Mouse (Mus musculus): ENCODE data around the gene Ivns1abp. TPM values are rescaled to one million over a fixed set of nuclear protein-coding genes. Genes with fewer than 3 reads are reported as not detected.
A peak's percentile ranks its signal among the peaks of the same experiment; 100 is the strongest.
"Not testable (repeated sequence)": the region's sequence is repeated elsewhere in the genome, so short reads cannot be mapped to it uniquely, and the experiment has no call there.

The Ivns1abp gene
- total RNA-seq (2021): 100 to 1,000 TPM; 127 to 187 TPM
- long read RNA-seq, experiment 1, transcript Ivns1abp-201 (15 exons, 3,511 nt): major isoform, 21 of 54 reads
- long read RNA-seq, experiment 1, transcript Ivns1abp-204 (15 exons, 3,315 nt): minor isoform, 7 of 54 reads
- long read RNA-seq, experiment 1, transcript Ivns1abp-203 (8 exons, 2,783 nt): minor isoform, 7 of 54 reads
- long read RNA-seq, experiment 1, partial matches to known transcripts: 5 of 54 reads
- long read RNA-seq, experiment 1, other reads (novel, unspliced or antisense): 14 of 54 reads
- long read RNA-seq, experiment 2, transcript Ivns1abp-204 (15 exons, 3,315 nt): minor isoform, 38 of 173 reads
- long read RNA-seq, experiment 2, transcript Ivns1abp-203 (8 exons, 2,783 nt): minor isoform, 9 of 173 reads
- long read RNA-seq, experiment 2, transcript Ivns1abp-201 (15 exons, 3,511 nt): major isoform, 67 of 173 reads
- long read RNA-seq, experiment 2, partial matches to known transcripts: 26 of 173 reads
- long read RNA-seq, experiment 2, other reads (novel, unspliced or antisense): 33 of 173 reads

DNA sequence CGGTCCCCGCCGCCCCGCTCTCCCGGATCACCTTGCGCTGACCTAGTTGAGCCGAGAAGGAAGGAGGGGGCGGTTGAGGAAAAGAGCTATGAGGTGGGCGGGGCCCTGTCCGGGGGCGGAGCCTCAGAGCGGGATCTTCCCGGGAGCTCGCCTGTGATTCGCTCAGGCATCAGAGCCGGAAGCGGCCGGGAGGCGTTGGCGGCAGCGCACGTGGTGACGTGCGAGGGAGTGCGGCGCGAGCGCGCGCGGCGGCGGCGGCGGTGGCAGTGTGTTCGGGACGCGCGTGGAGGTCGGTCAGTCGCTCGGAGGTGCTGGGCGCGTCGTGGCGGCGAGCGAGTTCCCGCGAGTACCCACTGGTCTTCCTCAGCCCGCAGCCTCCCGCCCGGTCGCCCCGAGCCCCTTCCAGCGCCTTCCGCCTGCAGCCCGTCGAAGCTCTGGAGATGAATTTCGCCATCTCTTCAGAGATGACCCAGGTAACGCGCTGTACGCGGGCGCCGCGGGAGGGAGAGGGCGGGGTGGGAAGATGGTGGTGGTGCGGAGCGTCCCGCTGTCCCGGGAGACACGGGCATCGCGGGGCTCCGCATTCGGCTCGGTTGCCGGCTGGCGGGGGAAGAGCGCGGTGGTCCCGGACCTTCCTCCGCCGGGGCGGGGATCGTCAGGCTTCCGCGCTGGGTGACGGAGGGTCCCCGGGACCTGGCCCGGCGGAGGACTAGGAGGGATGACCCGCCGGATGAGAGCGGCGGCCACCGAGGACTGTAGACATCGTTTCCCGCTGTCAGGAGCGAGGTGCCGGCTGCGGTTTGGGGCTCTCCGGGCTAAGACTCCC, at the start of gene Ivns1abp:
Gene Ivns1abp, plus strand, starts transcription at position 195 of the 826 bp plus-strand sequence.
- peak; percentile 83 to 93 for DNase-seq (ENCODE audit: low spot score in 2 of 2)

GRCm38 (mm10) chr1:151295486-151295885, 48.8 kb upstream of the Ivns1abp start:
- no peak for DNase-seq (ENCODE audit: low spot score in 2 of 2)

DNA sequence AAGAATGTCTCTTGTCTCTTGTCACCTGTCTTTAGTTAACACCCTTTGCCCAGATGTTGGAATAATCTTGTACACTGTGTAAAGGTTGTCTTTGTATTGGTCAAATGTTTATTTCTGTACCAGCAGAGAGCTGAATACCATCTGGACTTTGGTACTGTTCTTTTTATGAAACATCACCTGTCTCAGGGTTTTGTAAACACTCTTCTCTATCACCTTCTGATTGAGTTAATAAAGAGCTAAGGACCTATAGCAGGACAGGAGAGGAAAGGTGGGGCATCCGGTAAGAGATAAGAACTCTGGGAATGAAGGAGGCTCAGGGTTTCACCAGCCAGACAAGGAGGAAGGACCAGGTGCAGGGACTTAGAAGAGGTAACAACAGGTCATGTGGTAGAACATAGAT, 47.7 kb upstream of the Ivns1abp start:
- no peak for DNase-seq (ENCODE audit: low spot score in 2 of 2)

- no peak for DNase-seq (ENCODE audit: low spot score in 2 of 2)
Observed at GRCm38 (mm10) chr1:151297025-151297424, 47.3 kb upstream of the Ivns1abp start.

GRCm38 (mm10) chr1:151297596-151297995, 46.7 kb upstream of the Ivns1abp start:
- no peak for DNase-seq (ENCODE audit: low spot score in 2 of 2)

GRCm38 (mm10) chr1:151301456-151301855, 42.8 kb upstream of the Ivns1abp start:
- no peak for DNase-seq (ENCODE audit: low spot score in 2 of 2)

- no peak for DNase-seq (ENCODE audit: low spot score in 2 of 2)
Observed at GRCm38 (mm10) chr1:151301904-151302303, 42.4 kb upstream of the Ivns1abp start.

DNA sequence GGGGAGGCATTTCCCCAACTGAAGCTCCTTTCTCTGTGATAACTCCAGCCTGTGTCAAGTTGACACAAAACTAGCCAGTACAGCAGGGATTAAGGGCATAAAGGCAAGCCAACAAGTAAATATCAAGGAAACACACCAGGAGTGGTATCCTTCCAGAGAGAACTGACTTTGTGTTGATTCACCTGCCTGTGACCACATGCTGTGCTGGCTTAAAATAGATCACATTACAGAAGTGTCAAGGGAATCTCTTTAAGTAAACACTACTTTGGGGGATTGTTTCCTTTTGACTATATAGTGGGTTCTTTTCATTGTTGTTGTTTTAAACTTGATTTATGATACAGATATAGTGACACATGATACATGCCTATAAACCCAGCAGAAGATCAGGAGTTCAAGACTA, 41.0 kb upstream of the Ivns1abp start:
- no peak for DNase-seq (ENCODE audit: low spot score in 2 of 2)

GRCm38 (mm10) chr1:151305001-151305400, 39.3 kb upstream of the Ivns1abp start:
- not testable (repeated sequence) for DNase-seq (ENCODE audit: low spot score in 2 of 2)

- no peak for DNase-seq (ENCODE audit: low spot score in 2 of 2)
Observed at GRCm38 (mm10) chr1:151307059-151307458, 37.2 kb upstream of the Ivns1abp start.

DNA sequence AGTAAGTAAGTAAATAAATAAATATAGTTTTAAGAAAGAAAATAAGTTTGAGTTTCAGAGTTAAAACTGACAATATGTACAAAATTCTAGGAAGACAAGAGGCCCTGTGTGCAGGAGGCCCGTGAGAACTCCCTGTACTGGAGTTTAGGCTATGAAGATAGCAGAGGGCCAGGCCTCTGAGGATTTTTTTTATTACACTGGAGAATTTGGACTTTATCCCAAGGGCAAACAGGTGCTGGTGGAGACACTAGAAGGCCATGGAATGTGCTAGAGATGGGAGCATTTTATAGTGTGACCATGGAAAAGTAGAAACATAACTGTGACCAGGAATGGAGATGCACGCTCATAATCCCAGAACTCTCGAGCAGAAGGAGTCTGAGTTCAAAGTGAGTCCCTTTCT, 36.5 kb upstream of the Ivns1abp start:
- no peak for DNase-seq (ENCODE audit: low spot score in 2 of 2)

- DNase-seq (ENCODE audit: low spot score in 2 of 2): no peak
Observed at GRCm38 (mm10) chr1:151308508-151308907, 35.8 kb upstream of the Ivns1abp start.

DNA sequence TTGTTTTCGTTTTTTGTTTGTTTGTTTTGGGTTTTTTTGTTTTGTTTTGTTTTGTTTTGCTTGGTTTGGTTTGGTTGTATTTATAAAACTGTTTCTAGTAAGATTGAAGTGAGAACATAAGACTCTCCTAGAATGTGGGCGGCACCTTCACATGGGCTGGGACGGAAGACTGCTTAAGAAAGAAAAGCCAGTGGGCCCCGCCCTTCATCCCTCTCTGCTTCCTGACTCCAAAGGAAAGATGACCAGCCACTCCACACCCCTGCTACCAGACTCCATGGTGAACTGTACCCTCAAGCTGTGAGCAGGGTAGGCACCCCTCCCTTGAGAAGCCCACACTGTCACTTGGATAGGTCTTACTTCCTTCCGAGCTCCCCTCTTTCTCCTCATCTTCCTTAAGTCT, 33.8 kb upstream of the Ivns1abp start:
- DNase-seq (ENCODE audit: low spot score in 2 of 2): no peak

- DNase-seq (ENCODE audit: low spot score in 2 of 2): no peak
Observed at GRCm38 (mm10) chr1:151311379-151311778, 32.9 kb upstream of the Ivns1abp start.

- DNase-seq (ENCODE audit: low spot score in 2 of 2): no peak
Observed at GRCm38 (mm10) chr1:151319267-151319666, 25.0 kb upstream of the Ivns1abp start.

DNA sequence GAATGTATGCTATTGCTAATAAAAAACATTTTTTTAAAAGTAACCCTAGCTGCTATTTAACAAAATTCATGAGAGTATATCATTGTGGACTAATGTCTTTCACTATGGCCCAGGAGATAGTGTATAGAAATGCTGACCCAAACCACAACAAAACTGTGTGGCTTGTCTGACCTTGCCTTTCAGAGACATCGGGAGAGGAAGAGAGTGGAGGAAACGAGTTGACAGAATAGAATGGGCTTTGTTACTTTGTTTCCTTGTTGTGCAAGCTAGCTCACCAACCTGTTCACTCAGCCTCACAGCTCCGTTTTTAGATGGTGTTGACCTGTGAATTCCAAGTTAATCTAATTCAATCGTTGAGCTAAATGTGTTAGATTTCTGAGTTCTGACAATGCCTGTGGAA, 23.9 kb upstream of the Ivns1abp start:
- no peak for DNase-seq (ENCODE audit: low spot score in 2 of 2)

- no peak for DNase-seq (ENCODE audit: low spot score in 2 of 2)
Observed at GRCm38 (mm10) chr1:151325328-151325727, 18.9 kb upstream of the Ivns1abp start.

DNA sequence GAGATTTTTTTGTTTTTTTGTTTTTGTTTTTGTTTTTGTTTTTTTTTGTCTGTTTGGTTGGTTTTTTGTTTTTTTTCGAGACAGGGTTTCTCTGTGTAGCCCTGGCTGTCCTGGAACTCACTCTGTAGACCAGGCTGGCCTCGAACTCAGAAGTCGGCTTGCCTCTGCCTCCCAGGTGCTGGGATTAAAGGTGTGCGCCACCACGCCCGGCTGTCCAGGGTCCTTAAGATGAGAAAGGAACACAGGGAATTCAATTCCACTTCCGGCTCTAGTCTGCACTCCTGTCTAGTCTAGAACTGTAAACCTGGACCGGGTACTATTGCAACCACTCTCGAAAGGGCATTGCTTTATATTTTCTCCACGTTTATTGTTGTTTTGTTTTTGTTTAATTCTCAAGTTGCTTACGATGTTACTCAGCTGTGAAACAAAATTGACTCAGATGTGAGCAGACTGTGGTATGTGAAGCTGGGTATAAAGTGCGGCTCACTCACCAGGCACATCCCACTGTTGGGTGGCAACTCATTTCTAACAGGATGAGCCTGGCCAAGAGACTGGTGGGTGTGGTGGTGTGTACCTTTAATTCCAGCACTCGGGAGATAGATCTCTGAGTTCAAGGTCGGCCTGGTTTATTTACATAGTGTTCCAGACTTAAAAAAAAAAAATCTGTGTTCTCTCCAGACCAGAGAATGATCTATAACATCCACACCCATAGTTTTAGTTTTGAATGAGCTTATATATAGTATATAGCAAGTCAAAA, 15.8 kb upstream of the Ivns1abp start:
- DNase-seq (ENCODE audit: low spot score in 2 of 2): no peak

- no peak for DNase-seq (ENCODE audit: low spot score in 2 of 2)
Observed at GRCm38 (mm10) chr1:151329601-151330000, 14.7 kb upstream of the Ivns1abp start.

GRCm38 (mm10) chr1:151332819-151333218, 11.5 kb upstream of the Ivns1abp start:
- DNase-seq (ENCODE audit: low spot score in 2 of 2): no peak

DNA sequence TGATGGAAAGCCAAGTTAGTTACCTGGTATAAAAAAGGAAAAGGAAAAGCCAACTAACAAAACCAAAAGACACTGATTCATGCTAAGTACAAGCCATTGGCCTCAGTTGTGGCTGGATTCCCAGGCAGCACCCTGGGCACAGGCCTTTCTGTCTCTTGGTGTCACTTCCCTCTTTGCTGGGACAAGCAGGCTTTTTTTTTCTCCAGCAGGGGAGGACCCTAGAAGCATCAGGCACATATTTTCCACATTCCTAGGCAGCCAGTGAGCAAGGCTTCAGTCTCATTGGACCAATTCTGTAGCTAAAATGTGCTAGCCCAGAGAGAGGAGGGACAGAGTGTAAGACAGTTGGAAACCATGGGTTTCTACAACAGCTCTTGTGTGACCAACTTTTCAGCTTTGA, 6.0 kb upstream of the Ivns1abp start:
- DNase-seq (ENCODE audit: low spot score in 2 of 2): no peak

Measured in adrenal gland, postnatal 4 days (tissue).